Mouse (Mus musculus) megakaryocyte, embryonic 14.5 days (primary cell): Measurements from ENCODE around the gene Nmral1.

ENCODE experiments used
- FLI1 ChIP-seq: IDR thresholded peaks from 2 replicates; pipeline ENCODE4 v1.6.1; 2012; ENCODE audit warnings: low read length, inconsistent platforms, mixed read lengths
- GATA1 ChIP-seq: IDR thresholded peaks from 3 replicates; pipeline ENCODE4 v1.6.1; 2012; ENCODE audit warnings: mixed read lengths, low read length, inconsistent platforms, borderline replicate concordance

DNA sequence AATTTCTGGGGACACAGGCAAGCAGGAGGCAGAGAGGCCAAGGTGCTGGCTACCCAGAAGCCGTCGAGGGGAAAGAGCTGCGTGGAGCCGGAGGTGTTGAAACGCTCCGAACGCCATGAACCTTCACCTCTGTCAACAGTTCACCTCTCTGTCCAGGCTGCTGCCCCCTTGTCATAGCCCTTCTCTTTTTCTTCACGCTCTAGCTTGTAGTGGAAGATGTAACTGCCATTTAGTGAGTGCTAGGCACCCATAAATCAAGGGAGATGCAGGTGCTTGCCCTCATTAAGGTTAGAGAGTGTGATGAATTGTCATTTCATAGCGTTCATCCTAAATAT, 34.7 kb downstream of the Nmral1 start:
- TF ChIP-seq FLI1: no peak
- no peak for TF ChIP-seq GATA1
